16 mouse cellular contexts compared by ENCODE assay signal in the genomic region with DNA sequence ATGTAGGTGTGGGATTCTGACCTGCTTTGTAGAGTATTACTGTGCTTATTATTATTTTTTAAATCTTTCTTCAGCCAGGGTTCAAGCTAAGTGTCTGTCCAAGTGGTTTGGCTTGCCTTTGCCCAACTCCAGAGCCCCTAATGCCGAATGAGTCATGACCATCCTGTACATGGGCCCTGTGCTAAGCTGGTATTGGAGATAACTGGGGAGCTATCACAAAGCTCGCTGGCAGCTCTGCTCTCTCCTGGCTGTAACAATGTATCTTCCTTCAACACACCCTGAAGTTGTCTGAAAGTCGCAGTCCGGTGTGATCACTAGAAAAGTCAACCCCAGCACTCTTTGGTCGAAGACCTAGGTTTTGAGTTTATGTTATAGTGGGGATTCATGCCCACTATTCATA.
"Had no signal": no experiment of that assay in that cellular context is flagged by ENCODE, and none has a peak within 500 bp of the region (broad histone marks: within the 10 kb centered on the region; RNA-seq: fewer than 3 reads in every experiment).

No protein-coding gene starts in this region.

- H3K27me3 ChIP-seq: limb, embryonic 15.5 days; midbrain, embryonic 15.5 days; neural tube, embryonic 12.5 days had no signal

- DNase-seq: kidney, adult 11 months; kidney, adult 9 months; kidney, postnatal 36 days; layer of hippocampus, adult 9-11 months; left cerebral cortex, postnatal 4 days; lung, adult 2 months; lung, postnatal 36 days; retina, postnatal 1 day; thymus, postnatal 4 days had no signal

- H3K9me3 ChIP-seq: limb, embryonic 15.5 days; midbrain, embryonic 15.5 days; neural tube, embryonic 12.5 days had no signal

- H3K36me3 ChIP-seq: limb, embryonic 15.5 days; midbrain, embryonic 15.5 days; neural tube, embryonic 12.5 days had no signal

- H3K4me1 ChIP-seq: limb, embryonic 15.5 days; midbrain, embryonic 15.5 days; neural tube, embryonic 12.5 days had no signal

- H3K9ac ChIP-seq: limb, embryonic 15.5 days; midbrain, embryonic 15.5 days; neural tube, embryonic 12.5 days had no signal

- H3K4me2 ChIP-seq: limb, embryonic 15.5 days; midbrain, embryonic 11.5 days; midbrain, embryonic 15.5 days; neural tube, embryonic 12.5 days had no signal

- H3K4me3 ChIP-seq: limb, embryonic 15.5 days; midbrain, embryonic 15.5 days; neural tube, embryonic 12.5 days had no signal

- ATAC-seq: lung, postnatal 0 days; midbrain, embryonic 15.5 days had no signal

- H3K27ac ChIP-seq: kidney, postnatal 0 days; limb, embryonic 15.5 days; midbrain, embryonic 15.5 days; neural tube, embryonic 12.5 days; stomach, postnatal 0 days had no signal
